Mouse (Mus musculus) G1E (cell line): ENCODE results near the gene Fry.

Source experiments
- CTCF ChIP-seq: IDR thresholded peaks from 2 replicates; pipeline ENCODE4 v1.5.1; 2012; ENCODE audit warnings: low read depth, low read length, inconsistent platforms, mixed read lengths
- GATA1 ChIP-seq: IDR thresholded peaks from 2 replicates; pipeline ENCODE4 v1.6.1; 2012; ENCODE audit warnings: borderline replicate concordance, low read length, inconsistent platforms, mixed read lengths
- POLR2AphosphoS5 ChIP-seq: IDR thresholded peaks from 2 replicates; pipeline ENCODE4 v1.6.1; 2012; ENCODE audit warnings: low read depth, low read length, inconsistent platforms; ENCODE audit not compliant: insufficient replicate concordance

DNA sequence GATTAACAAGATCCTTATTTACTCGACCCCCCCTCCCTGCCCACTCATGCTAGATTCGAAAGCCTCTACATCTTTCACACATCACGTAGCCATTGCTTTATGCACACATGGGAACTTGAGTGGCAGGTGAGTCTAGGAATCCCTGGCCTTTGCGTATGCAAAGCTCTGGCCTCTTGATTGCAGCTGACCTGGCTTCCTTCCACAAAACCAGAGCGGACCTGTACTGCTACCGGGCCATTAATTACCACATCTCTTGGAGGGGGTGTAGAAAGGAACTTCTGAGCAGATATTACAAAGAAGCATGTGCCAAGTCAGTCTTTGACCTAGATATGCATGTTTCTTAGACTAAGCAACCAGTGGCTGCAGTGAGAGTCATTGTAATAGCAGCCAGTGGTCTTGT lies 55.4 kb downstream of the Fry start:
- TF ChIP-seq CTCF (no peak), GATA1 (no peak), POLR2AphosphoS5 (no peak)
